Mouse (Mus musculus): ENCODE data around the gene Metap2. TPM values are rescaled to one million over a fixed set of nuclear protein-coding genes. Genes with fewer than 3 reads are reported as not detected.
"Not testable (repeated sequence)": the region's sequence is repeated elsewhere in the genome, so short reads cannot be mapped to it uniquely, and the experiment has no call there.

Gene Metap2
- polyA plus RNA-seq, 1 experiment from 2014 or later: 161 TPM

DNA sequence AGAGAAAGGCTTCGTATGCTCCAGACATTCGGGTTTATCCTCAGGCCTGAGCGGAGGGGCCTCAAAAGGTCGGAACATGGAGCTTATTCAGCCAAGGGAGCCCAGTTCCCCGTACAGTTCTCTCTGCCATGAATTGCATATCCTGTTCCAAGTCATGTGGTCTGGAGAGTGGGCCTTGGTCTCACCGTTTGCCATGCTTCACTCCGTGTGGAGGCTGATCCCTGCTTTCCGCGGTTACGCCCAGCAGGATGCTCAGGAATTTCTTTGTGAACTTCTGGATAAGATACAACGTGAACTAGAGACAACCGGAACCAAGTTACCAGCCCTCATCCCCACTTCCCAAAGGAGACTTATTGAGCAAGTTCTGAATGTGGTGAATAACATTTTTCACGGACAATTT lies 50.2 kb downstream of the Metap2 start:
- Histone ChIP-seq H3K4me2 (ENCODE audit: low read depth, low read length) (no peak overlapping the region), H3K4me3 (ENCODE audit: low read depth, low read length) (no peak overlapping the region), H3K27me3 (ENCODE audit: control insufficient read depth, insufficient read depth, low read depth, low read length) (no peaks in the 10 kb centered on the region), H3K9ac (ENCODE audit: low read depth, low read length) (no peak overlapping the region), H3K36me3 (ENCODE audit: control insufficient read depth, insufficient read depth) (no peaks in the 10 kb centered on the region), H3K4me1 (ENCODE audit: control insufficient read depth, low read depth, low read length) (no peaks in the 10 kb centered on the region), H3K27ac (ENCODE audit: low read length) (no peak overlapping the region), H3K9me3 (replicated peaks; ENCODE audit: control insufficient read depth, low read length) (no peaks in the 10 kb centered on the region)
- 85% methylated on average over 13 of the region's 13 CpGs for WGBS (ENCODE audit: insufficient replicate concordance)
- no peak for ATAC-seq (ENCODE audit: low read depth)

DNA sequence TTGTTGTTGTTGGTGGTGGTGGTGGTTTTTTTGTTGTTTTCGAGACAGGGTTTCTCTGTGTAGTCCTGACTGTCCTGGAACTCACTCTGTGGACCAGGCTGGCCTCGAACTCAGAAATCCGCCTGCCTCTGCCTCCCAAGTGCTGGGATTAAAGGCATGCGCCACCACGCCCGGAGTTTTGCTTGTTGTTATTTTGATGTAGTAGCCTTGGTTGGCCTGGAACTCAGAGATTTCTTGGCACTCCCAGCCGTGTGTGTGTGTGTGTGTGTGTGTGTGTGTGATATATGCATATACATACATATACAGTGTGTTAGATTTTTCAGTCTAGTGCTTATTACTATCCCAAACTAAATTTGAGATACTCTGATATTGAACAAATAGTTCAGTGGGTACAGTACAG lies 61.8 kb downstream of the Metap2 start:
- not testable (repeated sequence) for H3K36me3 ChIP-seq (ENCODE audit: control insufficient read depth, insufficient read depth); ATAC-seq (ENCODE audit: low read depth); H3K9ac ChIP-seq (ENCODE audit: low read depth, low read length); H3K4me2 ChIP-seq (ENCODE audit: low read depth, low read length); H3K4me3 ChIP-seq (ENCODE audit: low read depth, low read length); H3K27ac ChIP-seq (ENCODE audit: low read length); H3K9me3 ChIP-seq (replicated peaks; ENCODE audit: control insufficient read depth, low read length)
- 76% methylated on average over 7 of the region's 7 CpGs for WGBS (ENCODE audit: insufficient replicate concordance)
- Histone ChIP-seq H3K4me1 (ENCODE audit: control insufficient read depth, low read depth, low read length) (peaks cover 28% of the 10 kb centered on the region), H3K27me3 (ENCODE audit: control insufficient read depth, insufficient read depth, low read depth, low read length) (peaks cover 60% of the 10 kb centered on the region)

DNA sequence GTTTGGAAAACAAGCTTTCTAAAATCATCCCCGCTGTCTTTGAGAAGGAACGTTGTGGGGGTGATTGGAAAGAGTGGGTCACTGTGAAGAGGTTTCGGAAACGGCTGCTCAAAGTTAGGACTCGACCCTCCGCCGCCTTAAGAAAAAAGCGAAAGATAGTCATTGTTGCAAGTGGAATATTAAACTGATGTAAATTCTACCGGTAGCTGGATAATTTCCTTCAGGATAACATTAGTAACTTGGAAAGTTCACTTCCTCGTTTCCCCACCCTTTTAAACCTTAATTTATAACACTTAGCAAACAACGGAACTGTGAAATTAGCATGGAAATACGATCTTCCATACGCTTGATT lies 62.5 kb downstream of the Metap2 start:
- Histone ChIP-seq H3K9ac (ENCODE audit: low read depth, low read length) (peak overlapping the region; percentile 67), H3K9me3 (replicated peaks; ENCODE audit: control insufficient read depth, low read length) (no peaks in the 10 kb centered on the region), H3K4me1 (ENCODE audit: control insufficient read depth, low read depth, low read length) (peaks cover 28% of the 10 kb centered on the region), H3K36me3 (ENCODE audit: control insufficient read depth, insufficient read depth) (no peaks in the 10 kb centered on the region), H3K27ac (ENCODE audit: low read length) (no peak overlapping the region), H3K4me2 (ENCODE audit: low read depth, low read length) (peak overlapping the region; percentile 97), H3K4me3 (ENCODE audit: low read depth, low read length) (peak overlapping the region; percentile 79), H3K27me3 (ENCODE audit: control insufficient read depth, insufficient read depth, low read depth, low read length) (peaks cover 66% of the 10 kb centered on the region)
- 6% methylated on average over 13 of the region's 13 CpGs for WGBS (ENCODE audit: insufficient replicate concordance)
- no peak for ATAC-seq (ENCODE audit: low read depth)

DNA sequence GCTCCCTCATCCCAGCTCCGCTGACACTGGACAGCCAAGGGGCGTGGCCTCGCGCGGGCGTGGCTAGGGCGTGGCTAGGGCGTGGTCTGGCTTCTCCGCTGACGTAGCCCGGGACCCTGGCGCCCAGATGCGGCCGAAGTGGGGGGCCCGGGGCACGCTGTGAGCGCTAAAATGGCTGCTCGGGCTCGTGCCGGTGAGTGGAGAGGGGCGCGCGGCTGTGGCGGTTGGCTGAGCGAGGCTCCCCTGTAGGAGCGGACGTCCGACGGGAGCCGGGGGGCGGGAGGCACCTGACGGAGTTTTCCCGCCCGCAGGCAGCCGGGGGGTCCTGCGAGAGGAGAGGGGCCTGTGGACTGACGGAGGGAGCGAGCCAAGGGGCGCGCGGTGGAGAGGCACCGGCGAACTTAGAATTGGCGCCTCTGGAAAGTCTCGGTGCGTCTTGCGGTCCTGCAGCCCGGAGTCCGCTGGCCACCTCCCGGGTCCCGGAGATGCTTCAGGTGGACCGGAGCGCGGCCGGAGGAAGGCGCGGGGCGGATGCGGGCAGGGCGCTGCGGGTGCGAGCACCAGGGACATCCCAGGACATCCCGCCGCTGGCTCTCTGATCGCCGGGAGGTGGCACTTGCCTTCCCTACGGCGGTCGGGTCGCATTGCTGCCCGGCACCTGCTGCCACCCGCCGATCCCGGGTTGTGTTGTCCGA lies 63.0 kb downstream of the Metap2 start:
- under 1% methylated on average over 75 of the region's 75 CpGs for WGBS (ENCODE audit: insufficient replicate concordance)
- peak; percentile 89 for ATAC-seq (ENCODE audit: low read depth)
- Histone ChIP-seq H3K27ac (ENCODE audit: low read length) (no peak overlapping the region), H3K4me3 (ENCODE audit: low read depth, low read length) (peak overlapping the region; percentile 79), H3K4me1 (ENCODE audit: control insufficient read depth, low read depth, low read length) (peaks cover 28% of the 10 kb centered on the region), H3K27me3 (ENCODE audit: control insufficient read depth, insufficient read depth, low read depth, low read length) (peaks cover 66% of the 10 kb centered on the region), H3K36me3 (ENCODE audit: control insufficient read depth, insufficient read depth) (no peaks in the 10 kb centered on the region), H3K9me3 (replicated peaks; ENCODE audit: control insufficient read depth, low read length) (no peaks in the 10 kb centered on the region), H3K9ac (ENCODE audit: low read depth, low read length) (peak overlapping the region; percentile 67), H3K4me2 (ENCODE audit: low read depth, low read length) (peak overlapping the region; percentile 97)

DNA sequence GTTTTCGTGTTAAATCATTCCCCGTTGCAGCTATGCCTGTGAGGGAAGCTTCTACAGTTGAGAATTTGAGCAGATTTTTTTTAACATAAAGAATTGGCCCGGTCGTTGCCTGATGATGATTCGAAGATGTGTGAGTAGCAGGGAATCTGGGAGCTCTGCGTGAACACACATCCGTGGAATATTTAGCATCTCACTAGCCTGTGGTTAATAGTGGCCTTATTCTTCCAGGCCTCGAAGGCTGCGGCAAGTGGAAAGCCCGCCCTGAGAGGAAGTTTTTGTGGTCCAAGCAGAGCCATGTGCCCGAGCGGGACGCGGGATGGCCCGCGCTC lies 63.6 kb downstream of the Metap2 start:
- no peaks in the 10 kb centered on the region for H3K36me3 ChIP-seq (ENCODE audit: control insufficient read depth, insufficient read depth)
- peaks cover 28% of the 10 kb centered on the region for H3K4me1 ChIP-seq (ENCODE audit: control insufficient read depth, low read depth, low read length)
- peak overlapping the region; percentile 97 for H3K4me2 ChIP-seq (ENCODE audit: low read depth, low read length)
- H3K9ac ChIP-seq (ENCODE audit: low read depth, low read length): peak overlapping the region; percentile 67; the same call in 1 of the 2 replicates
- no peak for ATAC-seq (ENCODE audit: low read depth)
- H3K9me3 ChIP-seq (replicated peaks; ENCODE audit: control insufficient read depth, low read length): no peaks in the 10 kb centered on the region
- H3K27me3 ChIP-seq (ENCODE audit: control insufficient read depth, insufficient read depth, low read depth, low read length): peaks cover 66% of the 10 kb centered on the region
- 5% methylated on average over 16 of the region's 16 CpGs for WGBS (ENCODE audit: insufficient replicate concordance)
- H3K27ac ChIP-seq (ENCODE audit: low read length): no peak overlapping the region
- H3K4me3 ChIP-seq (ENCODE audit: low read depth, low read length): peak overlapping the region; percentile 79

DNA sequence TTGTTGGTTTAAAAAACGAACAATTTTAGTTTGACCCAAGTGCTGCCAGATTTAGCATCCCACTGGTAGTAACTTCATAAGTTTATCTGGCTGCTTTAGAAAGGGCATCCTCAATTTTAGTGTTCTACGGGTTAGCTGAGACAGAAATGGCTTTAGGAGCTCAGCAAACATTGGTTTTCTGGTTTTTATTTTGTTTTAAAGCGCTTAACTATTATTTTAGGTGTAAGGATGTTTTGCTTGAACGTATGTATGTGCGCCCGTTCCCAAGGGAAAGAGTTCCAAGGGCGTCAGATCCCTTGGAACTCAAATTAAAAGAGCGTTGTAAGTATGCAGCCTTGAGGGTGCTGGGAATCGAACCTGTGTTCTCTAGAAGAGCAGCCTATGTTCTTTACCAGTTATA lies 64.1 kb downstream of the Metap2 start:
- Histone ChIP-seq H3K4me3 (ENCODE audit: low read depth, low read length) (no peak overlapping the region), H3K9me3 (replicated peaks; ENCODE audit: control insufficient read depth, low read length) (no peaks in the 10 kb centered on the region), H3K27me3 (ENCODE audit: control insufficient read depth, insufficient read depth, low read depth, low read length) (peaks cover 66% of the 10 kb centered on the region), H3K4me1 (ENCODE audit: control insufficient read depth, low read depth, low read length) (peaks cover 28% of the 10 kb centered on the region), H3K27ac (ENCODE audit: low read length) (no peak overlapping the region), H3K4me2 (ENCODE audit: low read depth, low read length) (peak overlapping the region; percentile 97; the same call in 1 of the 2 replicates), H3K36me3 (ENCODE audit: control insufficient read depth, insufficient read depth) (no peaks in the 10 kb centered on the region), H3K9ac (ENCODE audit: low read depth, low read length) (no peak overlapping the region)
- WGBS (ENCODE audit: insufficient replicate concordance): 35% methylated on average over 9 of the region's 9 CpGs
- no peak for ATAC-seq (ENCODE audit: low read depth)

DNA sequence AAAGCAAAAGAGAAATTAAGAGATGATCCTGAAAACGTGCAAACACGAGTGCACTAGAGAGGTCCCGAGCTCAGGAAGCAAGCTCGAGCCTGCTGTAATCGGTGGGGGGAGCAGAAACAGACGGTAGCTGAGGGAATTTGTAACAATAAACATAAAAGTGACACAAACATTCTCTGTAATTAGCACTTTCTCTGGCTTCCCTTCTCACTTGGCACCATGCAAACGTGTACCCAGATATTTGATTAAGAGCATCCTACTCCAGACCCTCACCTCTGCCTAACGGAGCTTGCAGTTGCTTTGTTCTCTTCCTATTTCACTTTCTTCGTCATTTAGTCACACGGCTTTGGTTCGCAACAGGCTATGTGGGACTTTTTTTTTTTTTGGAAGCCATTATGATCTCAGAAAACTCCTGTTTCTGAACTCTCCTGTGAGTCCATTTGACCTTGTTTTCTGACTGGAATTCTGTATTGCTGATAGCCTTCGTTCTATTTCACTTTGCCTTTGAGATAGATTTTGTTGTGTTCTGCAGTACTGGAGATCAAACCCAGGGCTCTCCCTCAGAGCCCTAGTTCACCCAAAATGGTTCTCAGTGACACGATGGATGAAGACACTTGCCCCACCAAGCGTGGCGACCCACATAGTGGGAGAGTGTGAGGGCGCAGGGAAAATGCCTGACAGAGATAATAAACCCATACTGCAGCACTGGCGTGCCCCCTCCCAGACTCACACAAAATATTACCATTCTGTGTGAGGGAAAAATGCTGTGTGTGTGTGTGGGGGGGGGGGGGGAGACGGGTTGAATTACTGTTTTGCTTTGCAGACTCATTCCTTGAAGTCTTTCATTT lies 64.9 kb downstream of the Metap2 start:
- Histone ChIP-seq H3K36me3 (ENCODE audit: control insufficient read depth, insufficient read depth) (no peaks in the 10 kb centered on the region), H3K9me3 (replicated peaks; ENCODE audit: control insufficient read depth, low read length) (no peaks in the 10 kb centered on the region), H3K27me3 (ENCODE audit: control insufficient read depth, insufficient read depth, low read depth, low read length) (peaks cover 65% of the 10 kb centered on the region), H3K9ac (ENCODE audit: low read depth, low read length) (peak overlapping the region; percentile 10; the same call in 1 of the 2 replicates), H3K4me1 (ENCODE audit: control insufficient read depth, low read depth, low read length) (peaks cover 28% of the 10 kb centered on the region), H3K4me2 (ENCODE audit: low read depth, low read length) (peak overlapping the region; percentile 51), H3K4me3 (ENCODE audit: low read depth, low read length) (peak overlapping the region; percentile 41), H3K27ac (ENCODE audit: low read length) (no peak overlapping the region)
- ATAC-seq (ENCODE audit: low read depth): no peak
- WGBS (ENCODE audit: insufficient replicate concordance): 5% methylated on average over 18 of the region's 18 CpGs

DNA sequence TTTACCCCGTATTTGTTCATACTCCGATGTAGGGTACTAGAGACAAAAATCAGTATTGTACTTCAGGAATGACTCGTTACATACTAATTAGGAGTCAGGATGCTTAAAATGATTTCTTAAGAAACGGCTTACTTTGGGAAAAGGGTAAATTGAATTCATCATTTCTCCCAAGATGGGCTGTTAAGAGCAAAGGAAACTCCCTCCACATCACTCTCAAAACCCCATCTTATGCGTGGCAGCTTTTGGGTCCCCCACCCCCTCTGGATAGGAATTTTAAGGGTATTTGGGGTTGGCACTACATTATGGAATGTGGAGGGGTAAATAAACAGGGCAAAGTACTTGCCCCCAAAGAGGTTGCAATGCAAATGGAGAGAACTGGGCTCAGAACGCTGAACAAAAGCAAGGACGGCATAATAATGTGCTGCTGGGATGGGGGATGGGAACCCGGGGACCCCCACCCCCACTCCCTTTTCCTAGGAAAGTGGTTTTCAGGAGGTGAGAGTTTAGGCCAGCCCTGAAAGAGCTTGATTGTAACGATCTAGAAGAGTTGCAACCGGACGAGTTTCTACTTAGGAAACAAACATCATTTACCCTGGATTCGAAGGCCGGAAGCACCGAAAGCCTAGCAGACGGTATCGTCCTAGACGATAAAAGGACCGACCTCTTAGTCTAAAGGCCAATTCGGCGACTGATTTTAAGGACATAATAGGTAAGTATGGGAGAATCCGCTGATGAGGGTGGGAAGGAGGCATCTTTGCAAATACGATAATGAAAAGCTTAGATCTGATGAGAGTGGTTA lies 65.8 kb downstream of the Metap2 start, which contains the start of gene Usp44:
Gene Usp44, plus strand, starts transcription at position 625 of the 799 bp plus-strand sequence.
- no peak for ATAC-seq (ENCODE audit: low read depth)
- H3K27me3 ChIP-seq (ENCODE audit: control insufficient read depth, insufficient read depth, low read depth, low read length): peaks cover 57% of the 10 kb centered on the region
- H3K4me3 ChIP-seq (ENCODE audit: low read depth, low read length): peak within 1 kb of the TSS; percentile 41
- no peaks in the 10 kb centered on the region for H3K36me3 ChIP-seq (ENCODE audit: control insufficient read depth, insufficient read depth)
- H3K4me1 ChIP-seq (ENCODE audit: control insufficient read depth, low read depth, low read length): peaks cover 28% of the 10 kb centered on the region
- no peak within 1 kb of the TSS for H3K27ac ChIP-seq (ENCODE audit: low read length)
- H3K9me3 ChIP-seq (replicated peaks; ENCODE audit: control insufficient read depth, low read length): no peaks in the 10 kb centered on the region
- peak within 1 kb of the TSS; percentile 51 for H3K4me2 ChIP-seq (ENCODE audit: low read depth, low read length)
- peak within 1 kb of the TSS; percentile 10; the same call in 1 of the 2 replicates for H3K9ac ChIP-seq (ENCODE audit: low read depth, low read length)
- WGBS (ENCODE audit: insufficient replicate concordance): 24% methylated on average over 22 of the region's 22 CpGs
